Mouse (Mus musculus): ENCODE results near the gene Zkscan1. TPM values are rescaled to one million over a fixed set of nuclear protein-coding genes. Genes with fewer than 3 reads are reported as not detected.
"Not testable (repeated sequence)": the region's sequence is repeated elsewhere in the genome, so short reads cannot be mapped to it uniquely, and the experiment has no call there.

Gene Zkscan1
- 10 to 100 TPM; 39.7 to 42.3 TPM for total RNA-seq (2021)
- long read RNA-seq, experiment 1, full-length matches to known transcripts: 7 of 8 reads
- long read RNA-seq, experiment 1, partial matches to known transcripts: 0 of 8 reads
- long read RNA-seq, experiment 1, other reads (novel, unspliced or antisense): 1 of 8 reads
- long read RNA-seq, experiment 2, full-length matches to known transcripts: 12 of 18 reads
- long read RNA-seq, experiment 2, partial matches to known transcripts: 3 of 18 reads
- long read RNA-seq, experiment 2, other reads (novel, unspliced or antisense): 3 of 18 reads

GRCm38 (mm10) chr5:138084996-138085395, at the start of gene Zkscan1:
Zkscan1 (plus strand) TSS chr5:138085084.
- H3K4me3 ChIP-seq: peak within 1 kb of the TSS; percentile 82
- H3K27ac ChIP-seq: peak within 1 kb of the TSS; percentile 98
- DNase-seq (ENCODE audit: low spot score in 2 of 2): peak; percentile 82 to 87
- no peak for TF ChIP-seq CTCF (conservative IDR thresholded peaks at IDR 0.05)

GRCm38 (mm10) chr5:138052894-138053293, 32.0 kb upstream of the Zkscan1 start, which contains the start of gene Smok3c:
Smok3c (plus strand) TSS chr5:138053194.
- not testable (repeated sequence) for H3K4me3 ChIP-seq; H3K27ac ChIP-seq; DNase-seq (ENCODE audit: low spot score in 2 of 2)

GRCm38 (mm10) chr5:138073803-138074202, 11.1 kb upstream of the Zkscan1 start:
- TF ChIP-seq CTCF (conservative IDR thresholded peaks at IDR 0.05): no peak
- Histone ChIP-seq H3K4me3 (no peak overlapping the region), H3K27ac (no peak overlapping the region)
- DNase-seq (ENCODE audit: low spot score in 2 of 2): no peak

- DNase-seq (ENCODE audit: low spot score in 2 of 2): no peak
- no peak overlapping the region for H3K27ac ChIP-seq
- no peak overlapping the region for H3K4me3 ChIP-seq
- TF ChIP-seq CTCF (conservative IDR thresholded peaks at IDR 0.05): no peak
These were observed 9.2 kb upstream of the Zkscan1 start for GRCm38 (mm10) chr5:138075684-138076083.

- no peak for TF ChIP-seq CTCF (conservative IDR thresholded peaks at IDR 0.05)
- no peak for DNase-seq (ENCODE audit: low spot score in 2 of 2)
- Histone ChIP-seq H3K4me3 (no peak overlapping the region), H3K27ac (no peak overlapping the region)
These were observed 8.7 kb upstream of the Zkscan1 start for GRCm38 (mm10) chr5:138076148-138076547.

- H3K4me3 ChIP-seq: no peak overlapping the region
- no peak overlapping the region for H3K27ac ChIP-seq
- TF ChIP-seq CTCF (conservative IDR thresholded peaks at IDR 0.05): no peak
- no peak for DNase-seq (ENCODE audit: low spot score in 2 of 2)
These were observed 4.4 kb upstream of the Zkscan1 start for GRCm38 (mm10) chr5:138080456-138080855.

GRCm38 (mm10) chr5:138081446-138081845, 3.4 kb upstream of the Zkscan1 start:
- Histone ChIP-seq H3K4me3 (no peak overlapping the region), H3K27ac (no peak overlapping the region)
- no peak for TF ChIP-seq CTCF (conservative IDR thresholded peaks at IDR 0.05)
- DNase-seq (ENCODE audit: low spot score in 2 of 2): no peak

GRCm38 (mm10) chr5:138083318-138083900, 1.5 kb upstream of the Zkscan1 start:
- no peak for TF ChIP-seq CTCF (conservative IDR thresholded peaks at IDR 0.05)
- no peak for DNase-seq (ENCODE audit: low spot score in 2 of 2)
- H3K27ac ChIP-seq: no peak overlapping the region
- no peak overlapping the region for H3K4me3 ChIP-seq

GRCm38 (mm10) chr5:138083936-138084335, 948 bp upstream of the Zkscan1 start:
- Histone ChIP-seq H3K27ac (no peak overlapping the region), H3K4me3 (no peak overlapping the region)
- TF ChIP-seq CTCF (conservative IDR thresholded peaks at IDR 0.05): no peak
- no peak for DNase-seq (ENCODE audit: low spot score in 2 of 2)

- no peak for DNase-seq (ENCODE audit: low spot score in 2 of 2)
- Histone ChIP-seq H3K27ac (peak overlapping the region; percentile 98; the same call in 1 of the 2 replicates), H3K4me3 (peak overlapping the region; percentile 82)
- no peak for TF ChIP-seq CTCF (conservative IDR thresholded peaks at IDR 0.05)
These were observed 377 bp upstream of the Zkscan1 start for GRCm38 (mm10) chr5:138084507-138084906.

GRCm38 (mm10) chr5:138085421-138085911, 582 bp downstream of the Zkscan1 start:
- H3K27ac ChIP-seq: peak overlapping the region; percentile 98
- H3K4me3 ChIP-seq: peak overlapping the region; percentile 82
- DNase-seq (ENCODE audit: low spot score in 2 of 2): peak in 1 of 2 experiments; percentile 16
- no peak for TF ChIP-seq CTCF (conservative IDR thresholded peaks at IDR 0.05)

- no peak for TF ChIP-seq CTCF (conservative IDR thresholded peaks at IDR 0.05)
- Histone ChIP-seq H3K27ac (no peak overlapping the region), H3K4me3 (no peak overlapping the region; the same call in 1 of the 2 replicates)
- DNase-seq (ENCODE audit: low spot score in 2 of 2): no peak
These were observed 2.0 kb downstream of the Zkscan1 start for GRCm38 (mm10) chr5:138086842-138087241.

GRCm38 (mm10) chr5:138088366-138088765, 3.5 kb downstream of the Zkscan1 start:
- TF ChIP-seq CTCF (conservative IDR thresholded peaks at IDR 0.05): no peak
- Histone ChIP-seq H3K27ac (no peak overlapping the region), H3K4me3 (no peak overlapping the region)
- DNase-seq (ENCODE audit: low spot score in 2 of 2): no peak

- Histone ChIP-seq H3K4me3 (no peak overlapping the region), H3K27ac (no peak overlapping the region)
- no peak for TF ChIP-seq CTCF (conservative IDR thresholded peaks at IDR 0.05)
- DNase-seq (ENCODE audit: low spot score in 2 of 2): no peak
These were observed 4.2 kb downstream of the Zkscan1 start for GRCm38 (mm10) chr5:138089108-138089551.
